Mouse (Mus musculus): Measurements from ENCODE around the gene Notch3. TPM values are rescaled to one million over a fixed set of nuclear protein-coding genes. Genes with fewer than 3 reads are reported as not detected.
"Not testable (repeated sequence)": the region's sequence is repeated elsewhere in the genome, so short reads cannot be mapped to it uniquely, and the experiment has no call there.

Notch3 gene
- total RNA-seq, 2 experiments from 2014 or later = 0.09 TPM; not detected in 1

GRCm38 (mm10) chr17:32103054-32103453, 63.6 kb downstream of the Notch3 start:
- ATAC-seq (replicated peaks; ENCODE audit: low FRiP score, poor library complexity, severe bottlenecking) = no peak

- ATAC-seq (replicated peaks; ENCODE audit: low FRiP score, poor library complexity, severe bottlenecking) = peak; percentile 60
Measured at GRCm38 (mm10) chr17:32099943-32100586, 66.6 kb downstream of the Notch3 start.

GRCm38 (mm10) chr17:32099574-32099942, 67.1 kb downstream of the Notch3 start:
- no peak for ATAC-seq (replicated peaks; ENCODE audit: low FRiP score, poor library complexity, severe bottlenecking)

GRCm38 (mm10) chr17:32098905-32099304, 67.7 kb downstream of the Notch3 start:
- not testable (repeated sequence) for ATAC-seq (replicated peaks; ENCODE audit: low FRiP score, poor library complexity, severe bottlenecking)

- no peak for ATAC-seq (replicated peaks; ENCODE audit: low FRiP score, poor library complexity, severe bottlenecking)
Measured at GRCm38 (mm10) chr17:32097676-32098075, 69.0 kb downstream of the Notch3 start.

- no peak for ATAC-seq (replicated peaks; ENCODE audit: low FRiP score, poor library complexity, severe bottlenecking)
Measured at GRCm38 (mm10) chr17:32092895-32093294, 73.8 kb downstream of the Notch3 start.

GRCm38 (mm10) chr17:32092241-32092619, 74.4 kb downstream of the Notch3 start:
- peak; percentile 40 for ATAC-seq (replicated peaks; ENCODE audit: low FRiP score, poor library complexity, severe bottlenecking)

- peak; percentile 93 for ATAC-seq (replicated peaks; ENCODE audit: low FRiP score, poor library complexity, severe bottlenecking)
Measured at GRCm38 (mm10) chr17:32091364-32092240, 75.0 kb downstream of the Notch3 start.

GRCm38 (mm10) chr17:32091032-32091363, 75.7 kb downstream of the Notch3 start:
- no peak for ATAC-seq (replicated peaks; ENCODE audit: low FRiP score, poor library complexity, severe bottlenecking)

GRCm38 (mm10) chr17:32087069-32087468, 79.6 kb downstream of the Notch3 start:
- ATAC-seq (replicated peaks; ENCODE audit: low FRiP score, poor library complexity, severe bottlenecking) = no peak

- ATAC-seq (replicated peaks; ENCODE audit: low FRiP score, poor library complexity, severe bottlenecking) = no peak
Measured at GRCm38 (mm10) chr17:32083351-32083750, 83.3 kb downstream of the Notch3 start.

GRCm38 (mm10) chr17:32075164-32075563, 91.5 kb downstream of the Notch3 start:
- no peak for ATAC-seq (replicated peaks; ENCODE audit: low FRiP score, poor library complexity, severe bottlenecking)

- ATAC-seq (replicated peaks; ENCODE audit: low FRiP score, poor library complexity, severe bottlenecking) = no peak
Measured at GRCm38 (mm10) chr17:32074658-32075057, 92.0 kb downstream of the Notch3 start.

GRCm38 (mm10) chr17:32073359-32073758, 93.3 kb downstream of the Notch3 start:
- ATAC-seq (replicated peaks; ENCODE audit: low FRiP score, poor library complexity, severe bottlenecking) = peak; percentile 71

Other genes starting within 250 kb of the Notch3 start
- 6.3 and 13.1 TPM in 2 replicates for gene Rrp1b, start 130.8 kb downstream of the Notch3 start, total RNA-seq (2015; ENCODE audit: low replicate concordance)
- 5.2 and 5.4 TPM in 2 replicates for gene Rrp1b, start 130.8 kb downstream of the Notch3 start, total RNA-seq (2017; ENCODE audit: low replicate concordance)
- gene Hsf2bp, start 130.5 kb downstream of the Notch3 start, total RNA-seq (2015; ENCODE audit: low replicate concordance) = not detected in 2 replicates
- gene Hsf2bp, start 130.5 kb downstream of the Notch3 start, total RNA-seq (2017; ENCODE audit: low replicate concordance) = not detected in 2 replicates
- 1.9 TPM in 1 of 2 replicates, not detected in the other for gene Ephx3, start 22.7 kb upstream of the Notch3 start, total RNA-seq (2015; ENCODE audit: low replicate concordance)
- 0.68 TPM in 1 of 2 replicates, not detected in the other for gene Ephx3, start 22.7 kb upstream of the Notch3 start, total RNA-seq (2017; ENCODE audit: low replicate concordance)
- 110 and 125 TPM in 2 replicates for gene Brd4, start 117.9 kb upstream of the Notch3 start, total RNA-seq (2015; ENCODE audit: low replicate concordance)
- 106 TPM in 2 replicates for gene Brd4, start 117.9 kb upstream of the Notch3 start, total RNA-seq (2017; ENCODE audit: low replicate concordance)
- gene Akap8, start 154.4 kb upstream of the Notch3 start, total RNA-seq (2015; ENCODE audit: low replicate concordance) = 13.1 and 25.3 TPM in 2 replicates
- 31.6 and 51.6 TPM in 2 replicates for gene Akap8, start 154.4 kb upstream of the Notch3 start, total RNA-seq (2017; ENCODE audit: low replicate concordance)
- gene Akap8l, start 183.8 kb upstream of the Notch3 start, total RNA-seq (2015; ENCODE audit: low replicate concordance) = 64.6 and 80.7 TPM in 2 replicates
- 104 and 150 TPM in 2 replicates for gene Akap8l, start 183.8 kb upstream of the Notch3 start, total RNA-seq (2017; ENCODE audit: low replicate concordance)
- 9.2 and 11.9 TPM in 2 replicates for gene Wiz, start 222.6 kb upstream of the Notch3 start, total RNA-seq (2015; ENCODE audit: low replicate concordance)
- 0.77 and 3.5 TPM in 2 replicates for gene Wiz, start 222.6 kb upstream of the Notch3 start, total RNA-seq (2017; ENCODE audit: low replicate concordance)
- gene Rasal3, start 236.7 kb upstream of the Notch3 start, total RNA-seq (2015; ENCODE audit: low replicate concordance) = 5.0 and 9.2 TPM in 2 replicates
- gene Rasal3, start 236.7 kb upstream of the Notch3 start, total RNA-seq (2017; ENCODE audit: low replicate concordance) = 4.6 and 5.2 TPM in 2 replicates

All from erythroblast, adult 5-6 weeks (primary cell).